Mouse (Mus musculus) stomach, postnatal 0 days (tissue): ENCODE results near the gene Olfr544.

Source experiments
- CTCF ChIP-seq: IDR thresholded peaks from 2 replicates; pipeline ENCODE4 v1.5.1; 2016; ENCODE audit warnings: antibody characterized with exemption, low read depth, mild to moderate bottlenecking, moderate library complexity
- EP300 ChIP-seq: optimal IDR thresholded peaks from 2 replicates; pipeline ENCODE3; 2016; ENCODE audit warnings: antibody characterized with exemption

GRCm38 (mm10) chr7:102486105-102486504 lies 2.0 kb downstream of the Olfr544 start:
- TF ChIP-seq CTCF (no peak), EP300 (no peak)
